In the genomic region with DNA sequence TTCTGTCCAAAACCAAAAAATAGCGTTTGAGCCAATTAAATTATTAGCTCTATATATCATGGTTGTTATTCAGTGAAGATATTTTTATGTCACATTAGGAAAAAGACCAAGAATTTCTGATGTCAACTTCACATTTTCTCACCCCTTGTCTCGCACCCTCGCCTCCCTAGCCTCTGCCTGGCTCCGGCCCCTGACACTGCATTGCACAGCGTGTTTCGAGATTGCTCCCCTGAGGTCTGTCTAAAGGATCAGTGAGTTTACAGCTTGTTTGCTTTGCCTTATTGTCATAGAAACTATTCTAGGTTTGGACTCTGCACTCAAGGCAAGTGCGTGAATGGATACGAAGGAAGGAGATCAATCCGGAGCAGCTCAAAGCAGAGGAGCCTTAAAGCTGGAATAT, we compare ENCODE assay signal across 22 mouse cellular contexts. TPM values are rescaled to one million over a fixed set of nuclear protein-coding genes. Genes with fewer than 3 reads are reported as not detected.
A peak's percentile ranks its signal among the peaks of the same experiment; 100 is the strongest.
DNase-seq lines count a peak whose midpoint lies in the region; ATAC-seq and TF ChIP-seq lines count a peak whose summit lies in the region.
"Had no signal": no experiment of that assay in that cellular context is flagged by ENCODE, and none has a peak within 500 bp of the region (broad histone marks: within the 10 kb centered on the region; RNA-seq: fewer than 3 reads in every experiment).

No protein-coding gene starts in this region.

- no peaks in the 10 kb centered on the region for H3K36me3 ChIP-seq in heart, embryonic 11.5 days (ENCODE audit: control insufficient read depth, insufficient read depth, low read length)
- H3K36me3 ChIP-seq in intestine, postnatal 0 days (ENCODE audit: control insufficient read depth, insufficient read depth): no peaks in the 10 kb centered on the region
- H3K36me3 ChIP-seq: embryonic facial prominence, embryonic 12.5 days; hindbrain, embryonic 13.5 days; limb, embryonic 12.5 days; midbrain, embryonic 13.5 days; neural tube, embryonic 12.5 days had no signal

- no peak overlapping the region for H3K4me3 ChIP-seq in heart, embryonic 11.5 days (ENCODE audit: low read depth, low read length)
- no peak overlapping the region for H3K4me3 ChIP-seq in intestine, postnatal 0 days (ENCODE audit: low read depth, low read length)
- H3K4me3 ChIP-seq: embryonic facial prominence, embryonic 12.5 days; erythroblast, embryonic 14.5 days; hindbrain, embryonic 13.5 days; limb, embryonic 12.5 days; midbrain, embryonic 13.5 days; neural tube, embryonic 12.5 days had no signal

- TF ChIP-seq CTCF in intestine, postnatal 0 days (IDR thresholded peaks at IDR 0.05; ENCODE audit: low read depth): no peak

- H3K4me2 ChIP-seq in heart, embryonic 11.5 days: no peak overlapping the region
- no peak overlapping the region for H3K4me2 ChIP-seq in intestine, postnatal 0 days (replicated peaks; ENCODE audit: low read depth)
- H3K4me2 ChIP-seq: embryonic facial prominence, embryonic 12.5 days; hindbrain, embryonic 13.5 days; limb, embryonic 12.5 days; midbrain, embryonic 13.5 days; neural tube, embryonic 12.5 days had no signal

- no peaks in the 10 kb centered on the region for H3K27me3 ChIP-seq in heart, embryonic 11.5 days (ENCODE audit: control insufficient read depth, insufficient read depth, low read length)
- no peaks in the 10 kb centered on the region for H3K27me3 ChIP-seq in intestine, postnatal 0 days (replicated peaks; ENCODE audit: control insufficient read depth, insufficient read depth, low read length)
- H3K27me3 ChIP-seq: embryonic facial prominence, embryonic 12.5 days; hindbrain, embryonic 13.5 days; limb, embryonic 12.5 days; midbrain, embryonic 13.5 days; neural tube, embryonic 12.5 days had no signal

- WGBS in heart, embryonic 11.5 days (ENCODE audit: insufficient replicate concordance): 76% methylated on average over 9 of the region's 9 CpGs
- 48% methylated on average over 9 of the region's 9 CpGs for WGBS in intestine, postnatal 0 days

- H3K9me3 ChIP-seq in heart, embryonic 11.5 days (replicated peaks; ENCODE audit: control insufficient read depth, low read length): no peaks in the 10 kb centered on the region
- no peaks in the 10 kb centered on the region for H3K9me3 ChIP-seq in intestine, postnatal 0 days (ENCODE audit: control insufficient read depth)
- H3K9me3 ChIP-seq: embryonic facial prominence, embryonic 12.5 days; hindbrain, embryonic 13.5 days; limb, embryonic 12.5 days; midbrain, embryonic 13.5 days; neural tube, embryonic 12.5 days had no signal

- no peaks in the 10 kb centered on the region for H3K4me1 ChIP-seq in heart, embryonic 11.5 days (ENCODE audit: control insufficient read depth, insufficient read depth, low read length)
- H3K4me1 ChIP-seq in intestine, postnatal 0 days (replicated peaks; ENCODE audit: control insufficient read depth, insufficient read depth, low read length): no peaks in the 10 kb centered on the region
- H3K4me1 ChIP-seq: embryonic facial prominence, embryonic 12.5 days; hindbrain, embryonic 13.5 days; limb, embryonic 12.5 days; midbrain, embryonic 13.5 days; neural tube, embryonic 12.5 days had no signal

- ATAC-seq in heart, embryonic 11.5 days (replicated peaks; ENCODE audit: insufficient number of reproducible peaks, low FRiP score, low TSS enrichment): no peak
- ATAC-seq in intestine, postnatal 0 days: peak; percentile 85
- ATAC-seq: forebrain, embryonic 16.5 days; inflammation-experienced regulatory T-cells, adult 6 months; midbrain, embryonic 13.5 days had no signal

- no peak overlapping the region for H3K9ac ChIP-seq in heart, embryonic 11.5 days (ENCODE audit: low read depth, low read length)
- H3K9ac ChIP-seq in intestine, postnatal 0 days (ENCODE audit: low read depth, low read length): no peak overlapping the region
- H3K9ac ChIP-seq: embryonic facial prominence, embryonic 12.5 days; hindbrain, embryonic 13.5 days; limb, embryonic 12.5 days; liver, embryonic 14.5 days; midbrain, embryonic 13.5 days; neural tube, embryonic 12.5 days had no signal

- H3K27ac ChIP-seq in heart, embryonic 11.5 days (ENCODE audit: low read depth, low read length): no peak overlapping the region
- no peak overlapping the region for H3K27ac ChIP-seq in intestine, postnatal 0 days (ENCODE audit: low read depth, low read length)
- H3K27ac ChIP-seq: embryonic facial prominence, embryonic 12.5 days; hindbrain, embryonic 13.5 days; limb, embryonic 12.5 days; liver, embryonic 14.5 days; midbrain, embryonic 13.5 days; neural tube, embryonic 12.5 days had no signal

- peak; percentile 10 for DNase-seq in heart, postnatal 4 days
- DNase-seq in urinary bladder, postnatal 14 days (ENCODE audit: low spot score): peak; percentile 23
- no peak for DNase-seq in urinary bladder, postnatal 25 days (ENCODE audit: low spot score)
- peak; percentile 68 to 78 for DNase-seq in kidney, postnatal 4 days
- DNase-seq in layer of hippocampus, adult 18-20 months (ENCODE audit: low spot score in 2 of 2): no peak
- DNase-seq in spleen, postnatal 10 days (ENCODE audit: low spot score in 2 of 2): no peak
- DNase-seq: adrenal gland, postnatal 25 days; cerebellum, adult 11 months; cerebellum, postnatal 10 days; right cerebral cortex, postnatal 4 days; thymus, postnatal 25 days had no signal

RNA-seq across cellular contexts. Expression of a gene that starts 20.9 kb away (rescaled TPM):
- under 1 TPM; 0.12 to 0.45 TPM for total RNA-seq in heart, postnatal 4 days (2021)
- polyA plus RNA-seq in heart, embryonic 11.5 days (2014; fragmentation: Nextera tagmentation; extraction: Ambion mirVana): 1.9 and 3.2 TPM in 2 replicates
- polyA plus RNA-seq in intestine, postnatal 0 days (2015; fragmentation: Nextera tagmentation; extraction: Ambion mirVana): 0.18 and 0.33 TPM in 2 replicates
- 100 to 1,000 TPM; 247 to 253 TPM for total RNA-seq in layer of hippocampus, adult 18-20 months (2021)
- polyA plus RNA-seq: erythroblast, embryonic 14.5 days had no signal

RNA-seq across cellular contexts. Expression of a gene that starts 24.8 kb away (rescaled TPM):
- 10 to 100 TPM; 32.4 to 35.8 TPM for total RNA-seq in heart, postnatal 4 days (2021)
- 37.5 and 44.4 TPM in 2 replicates for polyA plus RNA-seq in heart, embryonic 11.5 days (2014; fragmentation: Nextera tagmentation; extraction: Ambion mirVana)
- polyA plus RNA-seq in intestine, postnatal 0 days (2015; fragmentation: Nextera tagmentation; extraction: Ambion mirVana): 33.7 and 35.5 TPM in 2 replicates
- 10 to 100 TPM; 44.1 to 50.4 TPM for total RNA-seq in layer of hippocampus, adult 18-20 months (2021)

Comparison
In these comparisons a context has a peak if more than half of its experiments do, and no peak if none do; other contexts are left out.
1. DNase-seq: peak in heart, postnatal 4 days (single experiment), urinary bladder, postnatal 14 days (single experiment) and kidney, postnatal 4 days (2 of 2); none in urinary bladder, postnatal 25 days (single experiment), layer of hippocampus, adult 18-20 months (0 of 2) and spleen, postnatal 10 days (0 of 2).
2. RNA of a gene that starts 20.9 kb away (total RNA-seq): 247 to 253 TPM in layer of hippocampus, adult 18-20 months; 0.12 to 0.45 TPM in heart, postnatal 4 days; every median in the first group is over 100 times any median in the second.